Mouse (Mus musculus) gastrocnemius, adult 18-20 months (tissue): ENCODE measurements around the gene Vtcn1. TPM values are rescaled to one million over a fixed set of nuclear protein-coding genes. Genes with fewer than 3 reads are reported as not detected.

Experiments
- DNase-seq: peaks from one replicate; pipeline ENCODE4 v3.0.0; 2021; ENCODE audit warnings: low spot score
- total RNA-seq, 2 experiments: library from RNA; stranded (reverse); gene quantifications; 2 replicates each; pipeline ENCODE4 v1.2.3; 2021

Vtcn1 gene
- total RNA-seq, 2 experiments from 2014 or later = 0.25 TPM; not detected in 1

- no peak for DNase-seq
These were observed 95.4 kb downstream of the Vtcn1 start for GRCm38 (mm10) chr3:100920611-100921140.

- DNase-seq = peak; percentile 99
These were observed 96.7 kb downstream of the Vtcn1 start, which contains the start of gene Trim45 for GRCm38 (mm10) chr3:100921825-100922505. TSS of gene Trim45 (plus strand) at chr3:100922202.

- DNase-seq = no peak
These were observed 97.5 kb downstream of the Vtcn1 start for GRCm38 (mm10) chr3:100922506-100923375.

- DNase-seq = peak; percentile 33
These were observed 98.9 kb downstream of the Vtcn1 start for GRCm38 (mm10) chr3:100924065-100924732.

- no peak for DNase-seq
These were observed 99.9 kb downstream of the Vtcn1 start for GRCm38 (mm10) chr3:100925176-100925575.

GRCm38 (mm10) chr3:100931332-100932076, 106.2 kb downstream of the Vtcn1 start:
- no peak for DNase-seq

- DNase-seq = no peak
These were observed 107.1 kb downstream of the Vtcn1 start for GRCm38 (mm10) chr3:100932077-100932944.

DNA sequence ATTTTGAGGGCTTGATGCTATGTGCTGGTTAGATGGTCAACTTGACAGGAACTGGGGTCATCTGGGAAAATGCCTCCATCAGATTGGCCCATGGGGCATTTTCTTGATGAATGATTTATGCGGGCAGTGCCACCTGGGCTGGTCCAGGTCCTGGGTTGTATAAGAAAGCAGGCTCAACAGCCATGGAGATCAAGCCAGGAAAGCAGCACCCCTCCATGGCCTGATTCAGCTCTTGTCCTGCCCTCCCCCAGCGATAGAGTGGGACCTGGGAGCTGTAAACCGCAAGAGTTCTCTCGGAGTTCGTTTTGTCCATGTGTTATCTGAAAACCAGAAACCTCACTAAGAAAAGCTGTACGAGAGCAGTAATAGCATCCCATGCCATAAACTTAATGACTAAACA, 110.3 kb downstream of the Vtcn1 start:
- no peak for DNase-seq

DNA sequence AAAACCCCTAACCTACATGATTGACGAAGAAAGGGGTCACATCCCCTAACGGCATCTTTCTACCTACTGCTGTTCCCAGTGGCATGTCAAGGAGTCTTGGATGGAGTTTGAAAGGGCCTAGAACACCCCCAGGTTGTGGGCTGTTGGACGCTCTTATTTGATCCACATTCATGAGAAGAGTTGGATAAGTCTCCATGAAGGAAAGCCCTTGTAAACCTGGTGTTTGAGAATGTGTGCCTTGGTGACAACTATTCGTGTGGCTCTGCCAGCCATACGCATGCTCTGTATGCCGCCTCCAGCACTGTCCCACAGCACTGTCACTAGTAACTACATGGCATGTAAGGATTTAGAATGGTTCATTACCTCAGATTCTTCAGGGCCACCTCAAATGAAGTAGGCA, 110.9 kb downstream of the Vtcn1 start:
- no peak for DNase-seq

DNA sequence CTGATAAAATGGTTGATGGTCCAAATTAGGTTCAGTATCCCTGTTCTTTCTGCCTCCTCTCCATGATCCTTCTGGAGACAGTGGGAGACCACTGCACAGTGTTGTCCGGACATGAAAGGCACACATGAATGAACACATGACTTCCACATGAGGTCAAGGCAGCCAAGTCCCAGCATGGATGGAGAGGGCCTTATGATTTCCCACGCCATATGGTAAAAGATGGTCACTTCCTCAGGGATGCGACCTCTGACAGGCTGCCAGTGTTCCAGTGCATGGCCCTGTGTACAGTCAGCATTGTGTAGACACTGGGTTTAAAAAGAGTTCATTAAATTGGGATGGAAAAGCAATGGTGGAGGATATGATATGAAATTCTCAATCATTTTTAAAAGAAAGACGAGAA, 113.0 kb downstream of the Vtcn1 start:
- no peak for DNase-seq

DNA sequence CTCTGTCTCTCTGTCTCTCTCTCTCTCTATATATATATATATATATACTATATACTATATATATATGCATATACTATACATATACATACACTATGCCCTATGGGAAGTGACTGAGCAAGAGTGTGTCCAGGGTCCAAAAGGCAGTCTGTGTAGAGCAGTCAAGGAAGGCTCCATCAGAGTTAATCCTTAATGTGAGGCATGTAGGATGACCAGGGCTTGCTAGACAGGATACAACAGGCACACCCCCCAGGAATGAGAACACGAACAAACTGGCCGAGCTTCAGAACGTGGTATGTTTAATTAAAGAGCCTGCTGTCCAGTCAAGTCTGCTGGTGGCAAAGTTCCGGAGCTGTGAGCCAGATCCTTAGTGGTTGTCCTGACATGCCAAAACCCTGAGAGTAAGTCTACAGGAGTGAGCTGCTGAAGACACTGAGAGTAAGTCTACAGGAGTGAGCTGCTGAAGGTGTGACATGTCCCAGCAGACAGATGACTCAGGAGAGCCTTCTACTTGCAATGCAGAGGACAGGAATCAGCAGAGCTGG, 115.3 kb downstream of the Vtcn1 start:
- DNase-seq = no peak

Other genes with a start within 250 kb of the Vtcn1 start
- gene Man1a2, start 140.0 kb upstream of the Vtcn1 start, total RNA-seq = 10 to 100 TPM; 19.6 to 26.9 TPM
- gene Trim45, start 96.7 kb downstream of the Vtcn1 start, total RNA-seq = 1 to 10 TPM; 4.9 to 6.8 TPM
- 1 to 10 TPM; 2.8 to 3.2 TPM for gene Ttf2, start 144.2 kb downstream of the Vtcn1 start, total RNA-seq
- under 1 TPM in 1 of 2 experiments, not detected in 1; 0.07 TPM for gene Cd101, start 204.1 kb downstream of the Vtcn1 start, total RNA-seq